Comparison of ENCODE assay signal across 9 mouse cellular contexts in the genomic region with DNA sequence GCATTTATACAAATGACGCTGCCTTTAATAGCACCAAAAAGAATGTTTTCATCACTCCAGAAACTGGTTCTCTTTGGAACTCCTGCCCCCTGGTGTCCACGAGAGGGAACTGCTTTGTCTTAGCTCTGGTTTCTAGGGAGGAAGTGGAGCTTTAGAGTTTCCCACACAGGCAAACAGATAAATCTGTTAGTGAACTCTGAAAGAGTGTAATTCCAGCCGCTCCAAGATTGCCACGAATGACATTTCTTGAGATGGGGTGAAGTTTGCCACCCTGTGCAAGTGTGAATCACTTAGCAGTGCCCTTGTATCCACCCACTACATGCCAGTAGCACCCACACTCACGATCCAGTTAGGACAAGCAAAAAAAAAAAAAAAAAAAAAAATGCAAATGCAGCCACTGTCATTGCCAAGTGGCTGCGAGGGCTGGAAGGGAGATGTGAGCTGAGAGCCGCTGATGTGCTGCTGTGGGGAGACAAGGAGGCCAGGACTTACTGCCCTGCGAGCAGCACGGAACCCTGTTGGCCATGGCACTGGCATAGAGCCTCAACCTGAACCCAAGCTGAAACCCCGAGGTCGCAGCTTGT. TPM values are rescaled to one million over a fixed set of nuclear protein-coding genes. Genes with fewer than 3 reads are reported as not detected.
DNase-seq lines count a peak whose midpoint lies in the region; ATAC-seq and TF ChIP-seq lines count a peak whose summit lies in the region.
"Had no signal": no experiment of that assay in that cellular context is flagged by ENCODE, and none has a peak within 500 bp of the region (broad histone marks: within the 10 kb centered on the region; RNA-seq: fewer than 3 reads in every experiment).

No protein-coding gene starts in this region.

- no peaks in the 10 kb centered on the region for H3K9me3 ChIP-seq in kidney, embryonic 15.5 days (replicated peaks)
- H3K9me3 ChIP-seq in midbrain, embryonic 13.5 days, result no peaks in the 10 kb centered on the region
- H3K9me3 ChIP-seq: embryonic facial prominence, embryonic 12.5 days had no signal

- H3K27me3 ChIP-seq in kidney, embryonic 15.5 days, result no peaks in the 10 kb centered on the region
- H3K27me3 ChIP-seq in midbrain, embryonic 13.5 days, result no peaks in the 10 kb centered on the region
- no peaks in the 10 kb centered on the region for H3K27me3 ChIP-seq in spleen, adult 2 months (ENCODE audit: control insufficient read depth, insufficient read depth, low read length)
- H3K27me3 ChIP-seq: embryonic facial prominence, embryonic 12.5 days had no signal

- peaks cover 10% of the 10 kb centered on the region; the same call in 1 of the 2 replicates for H3K4me1 ChIP-seq in kidney, embryonic 15.5 days
- peaks cover 4% of the 10 kb centered on the region; the same call in 1 of the 2 replicates for H3K4me1 ChIP-seq in midbrain, embryonic 13.5 days (replicated peaks)
- H3K4me1 ChIP-seq in spleen, adult 2 months (ENCODE audit: control insufficient read depth, insufficient read depth, insufficient read length), result peaks cover 6% of the 10 kb centered on the region; the same call in 1 of the 2 replicates
- H3K4me1 ChIP-seq: embryonic facial prominence, embryonic 12.5 days had no signal

- DNase-seq in kidney, adult 11 months, result peak; percentile 26
- DNase-seq in cerebellum, adult 11-12 months, result peak; percentile 11
- DNase-seq in frontal cortex, postnatal 25 days (ENCODE audit: low spot score in 2 of 2), result peak; percentile 47 to 65
- DNase-seq in hindlimb bud, embryonic 11.5 days (ENCODE audit: extremely low spot score, low read depth, low spot score), result peak; percentile 46
- DNase-seq in left cerebral cortex, adult 2 months (ENCODE audit: extremely low spot score in 1 of 2, low spot score in 2 of 2), result peak; percentile 64 to 73
- peak; percentile 54 to 68 for DNase-seq in spleen, adult 2 months (ENCODE audit: low read depth in 1 of 2, low spot score in 2 of 2)

- no peak for TF ChIP-seq POLR2A in spleen, adult 2 months (IDR thresholded peaks at IDR 0.05; ENCODE audit: low read depth, low read length)

- peak; percentile 92 for TF ChIP-seq CTCF in left cerebral cortex, adult 2 months (IDR thresholded peaks at IDR 0.05)
- peak; percentile 67; the same call in 1 of the 2 replicates for TF ChIP-seq CTCF in spleen, adult 2 months (IDR thresholded peaks at IDR 0.05; ENCODE audit: extremely low read depth, insufficient read depth, insufficient read length, insufficient replicate concordance)

- no peak overlapping the region; the same call in 1 of the 2 replicates for H3K27ac ChIP-seq in kidney, embryonic 15.5 days
- H3K27ac ChIP-seq in left cerebral cortex, adult 2 months, result no peak overlapping the region
- no peak overlapping the region for H3K27ac ChIP-seq in midbrain, embryonic 13.5 days
- H3K27ac ChIP-seq in spleen, adult 2 months (ENCODE audit: insufficient read depth, low read length), result no peak overlapping the region
- H3K27ac ChIP-seq: embryonic facial prominence, embryonic 12.5 days had no signal

- no peak overlapping the region for H3K4me3 ChIP-seq in kidney, embryonic 15.5 days (replicated peaks)
- H3K4me3 ChIP-seq in left cerebral cortex, adult 2 months, result peak overlapping the region; percentile 16; the same call in 1 of the 2 replicates
- H3K4me3 ChIP-seq in midbrain, embryonic 13.5 days (replicated peaks), result no peak overlapping the region
- H3K4me3 ChIP-seq in spleen, adult 2 months (ENCODE audit: extremely low read depth, insufficient read depth, insufficient read length), result no peak overlapping the region
- H3K4me3 ChIP-seq: embryonic facial prominence, embryonic 12.5 days had no signal

- intact Hi-C loops in left cerebral cortex, adult 2 months (cut with DNase I), result loop anchor here (1.0 to 5.0 kb wide), 3 partner anchors 99 to 180 kb away; no protein-coding TSS in a partner anchor

- 48% methylated on average over 11 of the region's 11 CpGs for WGBS in kidney, embryonic 15.5 days
- WGBS in midbrain, embryonic 13.5 days, result 55% methylated on average over 11 of the region's 11 CpGs
- 39% methylated on average over 11 of the region's 11 CpGs for WGBS in spleen, adult 2 months

- no peak overlapping the region for H3K9ac ChIP-seq in kidney, embryonic 15.5 days
- H3K9ac ChIP-seq in midbrain, embryonic 13.5 days (replicated peaks), result no peak overlapping the region
- H3K9ac ChIP-seq: embryonic facial prominence, embryonic 12.5 days had no signal

- H3K4me2 ChIP-seq in kidney, embryonic 15.5 days, result no peak overlapping the region
- H3K4me2 ChIP-seq in midbrain, embryonic 13.5 days (replicated peaks), result no peak overlapping the region
- H3K4me2 ChIP-seq: embryonic facial prominence, embryonic 12.5 days had no signal

- ATAC-seq in kidney, embryonic 15.5 days (replicated peaks; ENCODE audit: low FRiP score), result no peak
- 0 out of 2 replicates have a peak, but pooled peaks have one; percentile 11 for ATAC-seq in midbrain, embryonic 13.5 days

- peaks cover 21% of the 10 kb centered on the region for H3K36me3 ChIP-seq in kidney, embryonic 15.5 days
- no peaks in the 10 kb centered on the region for H3K36me3 ChIP-seq in midbrain, embryonic 13.5 days
- H3K36me3 ChIP-seq in spleen, adult 2 months (ENCODE audit: control insufficient read depth, insufficient read depth, low read length), result peaks cover 11% of the 10 kb centered on the region

RNA-seq across cellular contexts. Expression of gene 4930402F06Rik, which starts 0.7 kb away (rescaled TPM):
- polyA plus RNA-seq in kidney, embryonic 15.5 days (2015; fragmentation: Nextera tagmentation; extraction: Ambion mirVana), result not detected in 2 replicates
- not detected for total RNA-seq in left cerebral cortex, adult 2 months (2021)
- polyA plus RNA-seq in midbrain, embryonic 13.5 days (2015; fragmentation: Nextera tagmentation; extraction: Ambion mirVana), result not detected in 2 replicates
- not detected in 2 replicates for polyA plus RNA-seq in spleen, adult 2 months (2012; rRNA removed)
- polyA plus RNA-seq: embryonic facial prominence, embryonic 12.5 days had no signal

RNA-seq across cellular contexts. Expression of gene 4930568D16Rik, which starts 30.2 kb away (rescaled TPM):
- polyA plus RNA-seq in kidney, embryonic 15.5 days (2015; fragmentation: Nextera tagmentation; extraction: Ambion mirVana), result not detected in 2 replicates
- not detected for total RNA-seq in left cerebral cortex, adult 2 months (2021)
- not detected in 2 replicates for polyA plus RNA-seq in midbrain, embryonic 13.5 days (2015; fragmentation: Nextera tagmentation; extraction: Ambion mirVana)
- polyA plus RNA-seq in spleen, adult 2 months (2012; rRNA removed), result not detected in 2 replicates
- polyA plus RNA-seq: embryonic facial prominence, embryonic 12.5 days had no signal

Comparison
In these comparisons a context has a peak if more than half of its experiments do, and no peak if none do; other contexts are left out.
1. DNase-seq: peak in every context shown above with its lines; median percentile 68 in left cerebral cortex, adult 2 months; 61 in spleen, adult 2 months; 56 in frontal cortex, postnatal 25 days; 46 in hindlimb bud, embryonic 11.5 days; 26 in kidney, adult 11 months; 11 in cerebellum, adult 11-12 months.